Mouse (Mus musculus) neural tube, embryonic 11.5 days (tissue): ENCODE results near the gene Izumo1. TPM values are rescaled to one million over a fixed set of nuclear protein-coding genes. Genes with fewer than 3 reads are reported as not detected.

ENCODE experiments used
- ATAC-seq: fragments of 200-750 bp; cut with Nextera tagmentation; 2 replicates; pipeline ENCODE4 v1.8.0; 2017; ENCODE audit warnings: moderate number of reproducible peaks, mild to moderate bottlenecking, moderate TSS enrichment, moderate library complexity; ENCODE audit not compliant: insufficient read depth, low FRiP score, low TSS enrichment
- DNase-seq: peaks from one replicate; pipeline ENCODE4 v3.0.0-alpha.2; 2015; ENCODE audit warnings: low spot score
- H3K27ac ChIP-seq: fragments of 300-500 bp; sonication (generic); 2 replicates; pipeline ENCODE4 v1.5.1; 2014; ENCODE audit warnings: low read depth, mild to moderate bottlenecking, low read length
- H3K27me3 ChIP-seq: fragments of 300-500 bp; sonication (generic); 2 replicates; pipeline ENCODE4 v1.6.1; 2014; ENCODE audit warnings: mild to moderate bottlenecking, low read length, mixed read lengths; ENCODE audit not compliant: control insufficient read depth, insufficient read depth
- H3K36me3 ChIP-seq: fragments of 300-500 bp; sonication (generic); 2 replicates; pipeline ENCODE4 v1.6.1; 2014; ENCODE audit warnings: mild to moderate bottlenecking, low read length, moderate library complexity, mixed read lengths; ENCODE audit not compliant: control insufficient read depth, insufficient read depth
- H3K4me1 ChIP-seq: fragments of 300-500 bp; sonication (generic); 2 replicates; pipeline ENCODE4 v1.6.1; 2014; ENCODE audit warnings: low read length, mixed read lengths; ENCODE audit not compliant: control insufficient read depth, insufficient read depth
- H3K4me2 ChIP-seq: fragments of 300-500 bp; sonication (generic); 2 replicates; pipeline ENCODE4 v1.6.1; 2014; ENCODE audit warnings: low read depth, mild to moderate bottlenecking, moderate library complexity
- H3K4me3 ChIP-seq: fragments of 300-500 bp; sonication (generic); 2 replicates; pipeline ENCODE4 v1.5.1; 2014; ENCODE audit warnings: low read depth, low read length
- H3K9ac ChIP-seq: fragments of 300-500 bp; sonication (generic); 2 replicates; pipeline ENCODE4 v1.6.1; 2014; ENCODE audit warnings: mild to moderate bottlenecking, low read length
- H3K9me3 ChIP-seq: fragments of 300-500 bp; sonication (generic); 2 replicates; pipeline ENCODE4 v1.6.1; 2016; ENCODE audit warnings: low read length; ENCODE audit not compliant: control insufficient read depth
- WGBS: fragments of 180-500 bp; shearing (Covaris S2); extraction: QIAGEN DNeasy Blood & Tissue Kit; methylation state at CpG from one replicate; pipeline ENCODE4 v1.1.7; 2014; 5-methylcytosine and 5-hydroxymethylcytosine counted together
- polyA plus RNA-seq: library from polyadenylated mRNA; unstranded; fragments of >200 nt; fragmentation: Nextera tagmentation; extraction: Ambion mirVana; gene quantifications from 2 replicates; pipeline ENCODE4 v1.2.1, GENCODE M21; 2014

Gene Izumo1
- polyA plus RNA-seq, 1 experiment from 2014 or later, result not detected

- WGBS, result 70% methylated on average over 3 of the region's 3 CpGs
- H3K4me2 ChIP-seq, result no peak overlapping the region
- ATAC-seq, result no peak
- H3K4me1 ChIP-seq, result no peaks in the 10 kb centered on the region
- no peak for DNase-seq
- H3K9me3 ChIP-seq, result no peaks in the 10 kb centered on the region
- H3K36me3 ChIP-seq, result no peaks in the 10 kb centered on the region
- H3K27ac ChIP-seq, result no peak overlapping the region
- no peak overlapping the region for H3K4me3 ChIP-seq
- H3K9ac ChIP-seq, result no peak overlapping the region
- no peaks in the 10 kb centered on the region for H3K27me3 ChIP-seq
Observed at GRCm38 (mm10) chr7:45590874-45591273, 30.7 kb upstream of the Izumo1 start.

DNA sequence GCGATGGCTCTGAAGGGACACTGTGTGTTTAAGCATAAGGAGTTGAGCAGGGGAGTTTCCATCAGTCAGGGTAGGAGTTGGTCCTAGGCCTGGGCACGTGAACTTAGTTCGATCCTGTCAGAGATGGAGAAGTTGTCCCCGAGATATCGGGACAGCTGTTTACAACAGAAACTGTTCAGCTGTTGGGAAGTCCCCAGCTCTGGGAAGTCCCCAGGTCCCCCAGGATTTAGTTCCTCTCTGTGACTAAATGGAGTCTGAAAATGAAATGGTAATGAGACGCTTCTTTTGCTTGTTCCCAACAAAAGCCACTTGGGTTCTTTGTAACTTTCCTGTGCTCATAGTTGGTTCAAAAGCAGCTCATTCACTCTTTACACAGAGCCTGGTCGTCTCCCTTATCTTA, 29.7 kb upstream of the Izumo1 start:
- no peak for DNase-seq
- no peaks in the 10 kb centered on the region for H3K4me1 ChIP-seq
- no peaks in the 10 kb centered on the region for H3K9me3 ChIP-seq
- H3K4me2 ChIP-seq, result no peak overlapping the region
- H3K4me3 ChIP-seq, result no peak overlapping the region
- H3K36me3 ChIP-seq, result no peaks in the 10 kb centered on the region
- no peak overlapping the region for H3K27ac ChIP-seq
- no peak overlapping the region for H3K9ac ChIP-seq
- H3K27me3 ChIP-seq, result no peaks in the 10 kb centered on the region
- ATAC-seq, result no peak
- WGBS, result 80% methylated on average over 7 of the region's 7 CpGs

DNA sequence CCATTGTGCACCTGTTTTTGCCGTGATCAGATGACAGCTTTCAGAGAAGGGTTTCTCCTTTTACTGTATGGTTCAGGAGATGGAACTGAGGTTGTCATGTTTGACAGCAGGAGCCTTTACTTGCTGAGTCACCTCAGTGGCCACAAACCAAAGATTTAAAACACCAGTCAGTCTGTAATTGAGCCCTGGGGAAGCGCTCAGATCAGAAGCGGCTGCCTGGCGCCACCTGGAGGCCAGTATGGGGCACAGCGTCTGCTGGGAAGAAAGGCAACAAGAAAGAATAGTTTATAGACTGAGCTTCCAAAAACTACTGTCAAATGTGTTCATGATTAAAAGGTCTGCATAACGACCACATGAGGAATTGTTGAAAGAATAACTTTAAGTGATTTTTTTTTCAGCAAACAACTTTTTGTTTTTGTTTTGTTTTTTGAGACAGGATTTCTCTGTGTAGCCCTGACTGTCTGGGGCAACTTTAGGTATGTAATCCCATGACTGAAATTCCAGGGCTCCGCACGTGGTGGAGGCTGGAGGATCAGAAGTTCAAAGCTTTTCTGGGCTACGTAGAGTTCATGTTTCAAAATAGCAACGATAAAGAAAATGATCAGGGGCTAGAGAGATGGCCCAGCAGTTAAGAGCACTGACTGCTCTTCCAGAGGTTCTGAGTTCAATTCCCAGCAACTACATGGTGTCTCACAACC, 28.3 kb upstream of the Izumo1 start:
- DNase-seq, result peak; percentile 71
- no peak overlapping the region for H3K4me2 ChIP-seq
- H3K27ac ChIP-seq, result no peak overlapping the region
- no peaks in the 10 kb centered on the region for H3K36me3 ChIP-seq
- H3K4me1 ChIP-seq, result no peaks in the 10 kb centered on the region
- H3K9ac ChIP-seq, result no peak overlapping the region
- no peak overlapping the region for H3K4me3 ChIP-seq
- H3K27me3 ChIP-seq, result no peaks in the 10 kb centered on the region
- H3K9me3 ChIP-seq, result no peaks in the 10 kb centered on the region
- ATAC-seq, result no peak
- 27% methylated on average over 10 of the region's 10 CpGs for WGBS

GRCm38 (mm10) chr7:45595176-45595575, 26.4 kb upstream of the Izumo1 start:
- Histone ChIP-seq H3K4me3 (no peak overlapping the region), H3K27me3 (no peaks in the 10 kb centered on the region), H3K4me2 (no peak overlapping the region), H3K36me3 (no peaks in the 10 kb centered on the region), H3K9ac (no peak overlapping the region), H3K27ac (no peak overlapping the region), H3K4me1 (no peaks in the 10 kb centered on the region), H3K9me3 (no peaks in the 10 kb centered on the region)
- WGBS, result 94% methylated on average over 4 of the region's 4 CpGs
- DNase-seq, result no peak
- no peak for ATAC-seq

DNA sequence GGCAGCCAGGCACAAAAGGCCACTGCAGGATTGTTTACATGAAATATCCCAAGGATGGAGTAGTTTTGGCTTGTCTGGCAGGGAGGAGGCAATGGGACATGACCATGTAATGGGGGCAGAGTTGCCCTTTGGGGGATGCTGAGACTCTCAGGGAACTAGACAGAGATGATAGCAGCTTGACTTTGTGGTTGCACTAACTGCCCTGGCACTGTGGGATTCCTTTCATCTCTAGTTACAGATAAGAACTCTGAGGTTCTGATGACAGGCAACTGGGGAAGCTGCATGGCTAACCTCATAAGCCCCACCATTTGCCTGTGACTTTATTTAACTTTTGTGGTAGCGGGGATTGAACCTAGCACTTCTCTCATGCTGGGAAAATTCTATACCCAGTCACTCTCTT, 25.5 kb upstream of the Izumo1 start:
- Histone ChIP-seq H3K4me2 (no peak overlapping the region), H3K9ac (no peak overlapping the region), H3K27ac (no peak overlapping the region), H3K27me3 (no peaks in the 10 kb centered on the region), H3K4me1 (no peaks in the 10 kb centered on the region), H3K36me3 (no peaks in the 10 kb centered on the region), H3K4me3 (no peak overlapping the region), H3K9me3 (no peaks in the 10 kb centered on the region)
- DNase-seq (no peak), ATAC-seq (no peak)
- WGBS, result 88% methylated on average over 1 of the region's 1 CpGs

DNA sequence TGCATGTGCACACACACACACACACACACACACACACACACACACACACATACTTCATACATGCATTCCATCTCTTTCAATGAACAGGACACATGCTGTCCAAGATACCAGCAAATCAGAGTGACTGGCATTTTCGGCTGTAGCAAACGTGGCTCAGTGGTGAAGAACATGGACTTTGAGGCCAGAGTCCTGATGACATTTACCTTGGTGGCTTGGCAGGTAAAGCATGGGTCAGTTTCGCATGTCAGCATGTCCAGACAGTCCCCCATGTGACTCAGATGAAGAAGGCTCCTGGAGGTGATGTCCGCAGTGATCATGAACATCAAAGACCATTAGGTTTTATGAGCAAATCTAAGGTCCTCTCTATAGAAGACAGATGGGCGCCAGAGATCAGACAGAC, 24.6 kb upstream of the Izumo1 start:
- DNase-seq, result no peak
- H3K27me3 ChIP-seq, result no peaks in the 10 kb centered on the region
- no peaks in the 10 kb centered on the region for H3K9me3 ChIP-seq
- H3K4me2 ChIP-seq, result no peak overlapping the region
- no peaks in the 10 kb centered on the region for H3K4me1 ChIP-seq
- H3K4me3 ChIP-seq, result no peak overlapping the region
- 87% methylated on average over 5 of the region's 5 CpGs for WGBS
- no peak overlapping the region for H3K27ac ChIP-seq
- H3K36me3 ChIP-seq, result no peaks in the 10 kb centered on the region
- H3K9ac ChIP-seq, result no peak overlapping the region
- no peak for ATAC-seq

- Histone ChIP-seq H3K4me1 (no peaks in the 10 kb centered on the region), H3K4me2 (no peak overlapping the region), H3K36me3 (no peaks in the 10 kb centered on the region), H3K27me3 (no peaks in the 10 kb centered on the region), H3K9ac (no peak overlapping the region), H3K4me3 (no peak overlapping the region), H3K27ac (no peak overlapping the region), H3K9me3 (no peaks in the 10 kb centered on the region)
- DNase-seq (no peak), ATAC-seq (no peak)
- 90% methylated on average over 6 of the region's 6 CpGs for WGBS
Observed at GRCm38 (mm10) chr7:45597527-45597926, 24.1 kb upstream of the Izumo1 start.

DNA sequence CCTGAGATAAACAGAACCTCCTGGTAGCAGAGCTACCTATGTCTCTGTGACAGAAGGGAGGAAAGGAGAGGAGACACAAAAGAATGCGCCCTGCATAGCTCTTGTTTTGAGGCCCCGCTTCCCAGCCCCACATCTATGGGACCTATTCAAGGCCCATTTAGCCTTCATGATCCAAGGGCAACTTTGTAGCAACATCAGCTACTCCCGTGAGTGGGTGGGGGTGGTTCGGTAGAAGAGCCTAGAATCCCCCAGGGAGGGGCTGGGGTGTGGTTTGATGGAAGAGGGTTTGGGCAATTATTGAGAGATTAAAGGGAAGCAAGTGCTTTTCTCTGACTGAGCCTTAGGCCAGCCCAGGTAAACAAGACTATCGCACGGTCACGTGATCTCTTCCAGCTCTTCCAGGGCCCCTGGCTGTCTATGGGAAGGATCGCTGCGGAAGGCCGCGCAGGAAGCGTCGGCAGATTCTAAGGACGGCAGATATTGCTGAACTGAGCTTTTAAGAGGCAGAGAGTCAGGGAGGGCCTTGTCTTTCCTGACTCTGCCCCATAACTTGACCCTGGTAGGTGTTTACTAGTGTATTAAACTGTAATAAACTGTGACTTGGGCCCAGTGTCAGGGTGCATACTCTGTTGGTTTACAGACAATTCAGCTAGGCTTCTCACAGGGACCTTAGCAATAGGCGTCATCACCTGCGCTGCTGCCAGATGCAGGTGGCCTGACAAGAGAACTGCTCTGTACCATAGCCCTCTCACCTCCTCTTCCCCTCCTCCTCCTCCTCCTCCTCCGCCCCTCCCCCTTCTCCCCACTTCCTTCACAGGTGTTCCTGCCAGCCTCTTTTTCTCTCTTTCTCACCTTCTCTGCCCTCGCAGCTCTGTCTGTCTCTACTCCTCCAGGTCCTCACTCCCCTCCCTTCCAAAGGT, 22.4 kb upstream of the Izumo1 start:
- Histone ChIP-seq H3K4me1 (no peaks in the 10 kb centered on the region), H3K9me3 (no peaks in the 10 kb centered on the region), H3K27me3 (no peaks in the 10 kb centered on the region), H3K4me2 (no peak overlapping the region), H3K4me3 (no peak overlapping the region), H3K36me3 (no peaks in the 10 kb centered on the region), H3K27ac (no peak overlapping the region), H3K9ac (no peak overlapping the region)
- WGBS, result 49% methylated on average over 18 of the region's 18 CpGs
- ATAC-seq, result no peak
- no peak for DNase-seq
